Mouse (Mus musculus): ENCODE measurements around the gene Glg1. TPM values are rescaled to one million over a fixed set of nuclear protein-coding genes. Genes with fewer than 3 reads are reported as not detected.
A peak's percentile ranks its signal among the peaks of the same experiment; 100 is the strongest.
"Not testable (repeated sequence)": the region's sequence is repeated elsewhere in the genome, so short reads cannot be mapped to it uniquely, and the experiment has no call there.

The Glg1 gene
- total RNA-seq, 2 experiments from 2014 or later = 141 to 142 TPM

DNA sequence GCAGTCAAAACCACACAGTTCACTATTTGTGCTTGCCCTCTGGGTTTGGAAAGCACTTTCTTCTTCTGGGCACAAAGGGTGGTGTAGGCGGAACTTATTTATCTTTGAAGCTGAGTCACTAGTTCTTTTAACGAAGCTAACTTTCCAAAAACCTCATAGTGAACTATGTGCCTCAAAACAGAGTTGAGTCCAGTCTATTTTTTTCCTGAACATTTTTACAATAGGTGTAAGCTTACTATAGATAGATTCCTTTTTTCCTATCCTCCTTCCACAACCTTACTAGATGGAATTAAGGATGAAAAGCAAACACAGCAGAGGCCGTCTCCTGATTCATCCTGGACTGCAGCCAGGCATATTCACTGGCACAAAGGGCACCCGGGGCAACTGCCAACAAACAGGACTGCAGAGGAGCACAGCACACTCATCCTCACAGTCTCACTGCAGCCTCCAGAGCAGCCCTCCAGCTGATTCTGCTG lies 73.5 kb downstream of the Glg1 start:
- Histone ChIP-seq H3K4me3 (no peak overlapping the region), H3K27ac (peak overlapping the region; percentile 12; the same call in 1 of the 2 replicates)
- DNase-seq (ENCODE audit: low spot score in 2 of 2) = peak; percentile 20 to 47
- no peak for TF ChIP-seq CTCF (conservative IDR thresholded peaks at IDR 0.05)

- DNase-seq (ENCODE audit: low spot score in 2 of 2) = no peak
- no peak for TF ChIP-seq CTCF (conservative IDR thresholded peaks at IDR 0.05)
- Histone ChIP-seq H3K27ac (no peak overlapping the region), H3K4me3 (no peak overlapping the region)
These were observed 87.4 kb downstream of the Glg1 start for GRCm38 (mm10) chr8:111171661-111172060.

DNA sequence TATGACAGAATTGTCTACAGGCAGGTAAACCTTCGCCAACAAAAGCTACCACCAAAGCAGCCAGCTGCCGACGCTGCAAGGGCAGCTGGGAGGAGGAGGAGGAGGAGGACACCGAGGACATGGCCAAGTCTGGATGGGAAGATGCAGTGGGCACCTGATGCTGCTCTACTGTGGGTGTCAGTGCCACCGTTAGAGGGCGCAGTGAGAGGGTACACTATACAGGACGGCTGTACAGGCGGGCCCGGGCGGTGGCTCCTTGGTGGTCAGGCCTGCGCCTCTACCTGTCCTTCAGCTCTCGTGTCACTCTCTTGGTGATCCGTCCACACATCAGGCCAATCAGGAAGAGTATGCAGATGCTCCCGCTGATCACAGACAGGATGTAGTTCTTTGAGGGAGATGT lies 101.4 kb downstream of the Glg1 start:
- Histone ChIP-seq H3K4me3 (no peak overlapping the region), H3K27ac (no peak overlapping the region)
- peak; percentile 83 for TF ChIP-seq CTCF (conservative IDR thresholded peaks at IDR 0.05)
- DNase-seq (ENCODE audit: low spot score in 2 of 2) = peak; percentile 25 to 52

GRCm38 (mm10) chr8:111155721-111156436 lies 103.1 kb downstream of the Glg1 start:
- DNase-seq (ENCODE audit: low spot score in 2 of 2) = no peak
- no peak overlapping the region for H3K27ac ChIP-seq
- no peak overlapping the region for H3K4me3 ChIP-seq
- TF ChIP-seq CTCF (conservative IDR thresholded peaks at IDR 0.05) = no peak

DNA sequence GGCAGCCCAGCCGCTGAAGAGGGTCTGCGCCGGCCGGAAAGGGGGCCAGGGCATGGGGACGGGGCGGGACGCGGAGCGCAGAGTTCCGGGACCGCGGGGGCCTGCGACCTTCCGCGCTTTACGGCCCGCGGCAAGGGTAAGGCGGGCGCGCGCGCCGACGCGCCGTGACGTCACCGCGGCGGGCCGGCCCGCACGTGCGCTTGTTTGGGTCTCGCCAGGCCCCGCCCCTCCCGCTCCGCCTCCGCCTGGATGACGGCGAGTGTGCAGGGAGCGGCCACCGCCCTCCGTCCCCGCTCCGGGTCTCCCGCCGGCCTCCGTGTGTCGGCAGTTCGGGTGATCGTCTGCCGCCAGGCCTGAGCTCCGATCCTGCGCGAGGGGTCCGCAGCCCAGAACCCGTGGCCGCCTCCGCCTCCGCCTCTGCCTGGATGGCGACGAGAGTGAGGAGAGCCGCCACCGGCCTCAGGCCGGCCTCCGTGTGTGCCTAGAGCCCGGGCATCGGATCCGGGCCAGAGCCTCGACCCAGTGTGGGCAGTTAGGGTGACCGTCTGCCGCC lies 113.5 kb downstream of the Glg1 start:
- peak overlapping the region; percentile 97 for H3K27ac ChIP-seq
- DNase-seq (ENCODE audit: low spot score in 2 of 2) = peak; percentile 89 to 90
- H3K4me3 ChIP-seq = peak overlapping the region; percentile 70

DNA sequence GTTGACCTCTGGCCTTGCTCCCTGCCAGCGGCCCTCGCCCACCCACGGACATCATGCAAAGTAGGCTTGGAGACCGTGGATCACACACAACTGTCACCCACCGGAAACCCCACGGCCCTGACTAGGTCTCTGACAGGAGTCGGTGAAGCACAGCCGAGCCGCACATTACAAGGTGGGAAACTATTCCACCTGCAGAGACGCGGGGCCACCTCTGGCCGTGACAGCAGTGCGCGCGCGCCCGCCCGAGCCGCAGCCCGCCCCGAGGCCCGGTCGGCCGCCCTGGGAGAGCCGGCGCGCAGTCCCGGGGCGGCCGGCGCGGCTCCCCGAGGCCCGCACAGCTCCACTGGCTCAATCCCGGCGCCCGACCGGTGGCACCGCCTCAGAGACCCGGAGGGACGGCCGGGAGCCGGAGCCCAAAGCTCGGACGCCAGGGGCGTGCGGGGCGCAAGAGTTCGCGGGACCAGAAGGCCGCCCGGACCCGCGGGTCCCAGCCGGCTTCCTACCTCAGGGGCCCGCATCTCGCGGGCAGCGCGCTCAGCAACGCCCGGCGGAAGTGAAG lies 114.0 kb downstream of the Glg1 start:
- Histone ChIP-seq H3K4me3 (peak overlapping the region; percentile 70), H3K27ac (peak overlapping the region; percentile 97)
- DNase-seq (ENCODE audit: low spot score in 2 of 2) = not testable (repeated sequence)

DNA sequence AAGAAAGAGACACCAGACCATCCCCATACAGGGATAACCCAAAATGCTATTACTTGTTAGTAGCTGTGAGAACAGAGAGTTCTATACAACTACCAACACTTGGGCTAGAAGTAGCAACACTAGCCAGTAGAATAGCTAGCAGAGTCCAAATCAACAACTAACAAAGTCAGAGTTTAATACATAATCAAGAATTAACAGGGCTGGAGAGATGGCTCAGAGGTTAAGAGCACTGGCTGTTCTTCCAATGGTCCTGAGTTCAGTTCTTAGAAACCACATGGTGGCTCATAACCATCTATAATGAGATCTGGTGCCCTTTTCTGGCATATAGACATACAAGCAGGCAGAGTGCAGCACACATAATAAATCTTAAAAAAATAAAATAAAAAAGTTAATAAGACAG lies 116.5 kb downstream of the Glg1 start:
- no peak for TF ChIP-seq CTCF (conservative IDR thresholded peaks at IDR 0.05)
- Histone ChIP-seq H3K4me3 (no peak overlapping the region), H3K27ac (no peak overlapping the region)
- no peak for DNase-seq (ENCODE audit: low spot score in 2 of 2)

- no peak for DNase-seq (ENCODE audit: low spot score in 2 of 2)
- TF ChIP-seq CTCF (conservative IDR thresholded peaks at IDR 0.05) = no peak
- Histone ChIP-seq H3K4me3 (no peak overlapping the region), H3K27ac (no peak overlapping the region)
These were observed 128.3 kb downstream of the Glg1 start for GRCm38 (mm10) chr8:111130756-111131155.

- DNase-seq (ENCODE audit: low spot score in 2 of 2) = peak; percentile 55 to 61
- H3K4me3 ChIP-seq = no peak overlapping the region
- peak overlapping the region; percentile 46; the same call in 1 of the 2 replicates for H3K27ac ChIP-seq
- no peak for TF ChIP-seq CTCF (conservative IDR thresholded peaks at IDR 0.05)
These were observed 139.5 kb downstream of the Glg1 start for GRCm38 (mm10) chr8:111119481-111119880.

DNA sequence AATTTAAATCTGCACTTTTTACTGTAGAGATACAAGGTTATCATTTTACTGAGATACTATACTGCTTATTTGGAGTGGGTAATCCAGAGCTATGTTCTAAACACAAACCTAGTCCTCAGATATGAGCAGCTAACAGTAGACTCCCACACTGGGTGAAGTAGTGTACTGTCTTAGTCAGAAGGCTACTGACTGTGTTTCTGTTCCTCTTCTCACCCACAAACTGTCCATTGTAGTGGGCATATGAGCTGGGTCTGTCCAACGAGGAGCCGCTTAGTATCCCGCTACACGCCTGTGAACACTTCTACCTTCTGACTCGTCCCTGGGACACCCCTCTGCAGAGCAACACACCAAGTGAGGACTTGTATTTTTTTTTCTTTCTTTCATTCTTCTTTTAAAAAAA lies 144.1 kb downstream of the Glg1 start:
- Histone ChIP-seq H3K27ac (no peak overlapping the region), H3K4me3 (no peak overlapping the region)
- no peak for TF ChIP-seq CTCF (conservative IDR thresholded peaks at IDR 0.05)
- no peak for DNase-seq (ENCODE audit: low spot score in 2 of 2)

Small RNA genes within 50 kb of the gene (microRNA-seq; reads per million reads assigned to microRNA genes)
- 0 reads per million in 2 experiments for gene Gm23193

Other genes starting within 250 kb of the Glg1 start
- gene Ddx19b, start 227.5 kb downstream of the Glg1 start, total RNA-seq (2021) = 10 to 100 TPM; 17.1 to 17.3 TPM
- gene Aars, start 226.1 kb downstream of the Glg1 start, total RNA-seq (2021) = 10 to 100 TPM; 79.5 to 86.3 TPM
- gene Exosc6, start 202.9 kb downstream of the Glg1 start, total RNA-seq (2021) = not detected
- 1 to 10 TPM; 1.3 to 1.5 TPM for gene Clec18a, start 166.8 kb downstream of the Glg1 start, total RNA-seq (2021)
- gene Pdpr, start 164.6 kb downstream of the Glg1 start, total RNA-seq (2021) = 10 to 100 TPM; 25.8 to 29.9 TPM
- gene Rfwd3, start 41.0 kb upstream of the Glg1 start, total RNA-seq (2021) = 10 to 100 TPM; 20.3 to 21.5 TPM
- 1 to 10 TPM in 1 of 2 experiments, under 1 TPM in 1; 0.22 to 1.1 TPM for gene Mlkl, start 79.0 kb upstream of the Glg1 start, total RNA-seq (2021)
- 10 to 100 TPM; 22.0 to 23.1 TPM for gene Fa2h, start 134.6 kb upstream of the Glg1 start, total RNA-seq (2021)

Data from layer of hippocampus, adult 2 months (tissue).